11 mouse cellular contexts compared by ENCODE assay signal in the genomic region with DNA sequence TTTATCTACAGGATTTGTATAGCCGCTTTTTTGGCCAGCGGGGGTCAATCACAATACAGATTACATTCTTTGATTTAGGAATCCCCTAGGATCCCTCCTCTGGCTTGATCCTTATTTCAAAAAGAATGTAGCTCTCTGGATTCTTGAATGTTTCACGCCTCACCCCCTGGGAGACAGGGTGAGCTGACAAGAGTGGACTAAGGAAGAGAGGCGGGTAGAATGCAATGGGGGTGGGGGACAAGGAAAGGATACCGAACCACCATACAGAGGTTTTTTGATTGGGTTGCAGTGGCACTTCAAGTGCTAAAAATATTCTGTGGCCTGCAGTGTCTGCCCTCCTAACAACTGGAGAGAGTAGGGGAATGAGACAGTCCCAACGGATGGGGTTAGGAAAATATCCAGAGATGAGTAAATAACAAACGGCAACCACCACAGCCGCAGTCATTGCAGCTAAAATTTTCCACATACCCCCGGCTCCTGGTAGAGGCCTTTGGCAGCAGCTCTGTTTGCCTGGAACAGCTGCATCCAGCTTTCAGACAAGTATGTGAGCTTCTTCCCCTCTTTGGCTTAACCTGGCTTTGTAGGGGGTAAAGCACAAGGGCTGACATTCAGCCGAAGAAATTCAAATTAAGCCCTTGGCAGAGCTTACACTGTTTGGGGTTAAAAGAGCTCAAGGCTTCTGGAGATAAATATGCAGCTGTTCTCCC. TPM values are rescaled to one million over a fixed set of nuclear protein-coding genes. Genes with fewer than 3 reads are reported as not detected.
DNase-seq lines count a peak whose midpoint lies in the region; ATAC-seq and TF ChIP-seq lines count a peak whose summit lies in the region.
"Had no signal": no experiment of that assay in that cellular context is flagged by ENCODE, and none has a peak within 500 bp of the region (broad histone marks: within the 10 kb centered on the region; RNA-seq: fewer than 3 reads in every experiment).

No protein-coding gene starts in this region.

- H3K4me2 ChIP-seq in limb, embryonic 13.5 days (replicated peaks) = no peak overlapping the region
- no peak overlapping the region for H3K4me2 ChIP-seq in intestine, embryonic 16.5 days (ENCODE audit: low read depth, low read length)
- H3K4me2 ChIP-seq in forebrain, postnatal 0 days (ENCODE audit: low read depth) = no peak overlapping the region

- H3K9me3 ChIP-seq in limb, embryonic 13.5 days = no peaks in the 10 kb centered on the region
- H3K9me3 ChIP-seq in limb, embryonic 10.5 days (replicated peaks) = no peaks in the 10 kb centered on the region
- no peaks in the 10 kb centered on the region for H3K9me3 ChIP-seq in intestine, embryonic 16.5 days (ENCODE audit: control insufficient read depth, low read length)
- no peaks in the 10 kb centered on the region for H3K9me3 ChIP-seq in forebrain, postnatal 0 days (ENCODE audit: low read length)
- H3K9me3 ChIP-seq: midbrain, embryonic 10.5 days had no signal

- H3K27ac ChIP-seq in limb, embryonic 13.5 days = peak overlapping the region; percentile 44; the same call in 1 of the 2 replicates
- H3K27ac ChIP-seq in limb, embryonic 10.5 days = no peak overlapping the region
- H3K27ac ChIP-seq in intestine, embryonic 16.5 days (ENCODE audit: low read length) = 0 out of 2 replicates have a peak overlapping the region, but pooled peaks have one; percentile 37
- no peak overlapping the region for H3K27ac ChIP-seq in forebrain, postnatal 0 days (ENCODE audit: low read depth, low read length)
- H3K27ac ChIP-seq: midbrain, embryonic 10.5 days had no signal

- H3K27me3 ChIP-seq in limb, embryonic 13.5 days = peaks cover 13% of the 10 kb centered on the region; the same call in 1 of the 2 replicates
- H3K27me3 ChIP-seq in limb, embryonic 10.5 days (ENCODE audit: low read depth, poor library complexity, severe bottlenecking) = peaks cover 84% of the 10 kb centered on the region
- H3K27me3 ChIP-seq in intestine, embryonic 16.5 days (replicated peaks; ENCODE audit: control insufficient read depth, insufficient read depth, low read length) = no peaks in the 10 kb centered on the region
- no peaks in the 10 kb centered on the region for H3K27me3 ChIP-seq in forebrain, postnatal 0 days (ENCODE audit: insufficient read depth, low read length)

- H3K36me3 ChIP-seq in limb, embryonic 13.5 days = no peaks in the 10 kb centered on the region
- H3K36me3 ChIP-seq in limb, embryonic 10.5 days = no peaks in the 10 kb centered on the region
- no peaks in the 10 kb centered on the region for H3K36me3 ChIP-seq in intestine, embryonic 16.5 days (ENCODE audit: control insufficient read depth, insufficient read depth, low read length)
- no peaks in the 10 kb centered on the region for H3K36me3 ChIP-seq in forebrain, postnatal 0 days (ENCODE audit: insufficient read depth)
- H3K36me3 ChIP-seq: midbrain, embryonic 10.5 days had no signal

- no peak overlapping the region for H3K9ac ChIP-seq in limb, embryonic 13.5 days
- no peak overlapping the region for H3K9ac ChIP-seq in intestine, embryonic 16.5 days (ENCODE audit: low read depth, low read length)
- H3K9ac ChIP-seq in forebrain, postnatal 0 days = no peak overlapping the region

- TF ChIP-seq CTCF in forebrain, postnatal 0 days (IDR thresholded peaks at IDR 0.05; ENCODE audit: low read depth) = no peak

- H3K4me3 ChIP-seq in limb, embryonic 13.5 days = no peak overlapping the region
- no peak overlapping the region for H3K4me3 ChIP-seq in limb, embryonic 10.5 days
- H3K4me3 ChIP-seq in intestine, embryonic 16.5 days (ENCODE audit: low read length) = no peak overlapping the region
- no peak overlapping the region for H3K4me3 ChIP-seq in forebrain, postnatal 0 days (ENCODE audit: low read depth, low read length)
- H3K4me3 ChIP-seq: midbrain, embryonic 10.5 days had no signal

- WGBS in limb, embryonic 13.5 days = 47% methylated on average over 10 of the region's 10 CpGs
- WGBS in limb, embryonic 10.5 days = 53% methylated on average over 10 of the region's 10 CpGs
- 45% methylated on average over 10 of the region's 10 CpGs for WGBS in intestine, embryonic 16.5 days
- WGBS in forebrain, postnatal 0 days = 39% methylated on average over 10 of the region's 10 CpGs

- no peak for DNase-seq in limb, embryonic 10.5 days (ENCODE audit: low spot score)
- DNase-seq in heart, adult 18-20 months = peak; percentile 40 to 61
- peak; percentile 18 for DNase-seq in lung, postnatal 25 days (ENCODE audit: low spot score)
- DNase-seq in forebrain, postnatal 0 days = no peak
- no peak for DNase-seq in urinary bladder, postnatal 10 days (ENCODE audit: low spot score)
- DNase-seq in thymus, postnatal 25 days = no peak
- DNase-seq: embryo, embryonic 11 days had no signal

- peak; percentile 65 for ATAC-seq in limb, embryonic 13.5 days (ENCODE audit: low FRiP score, low read depth)
- peak; percentile 63 for ATAC-seq in intestine, embryonic 16.5 days
- no peak for ATAC-seq in forebrain, postnatal 0 days

- 0 out of 2 replicates have a peak, but pooled peaks cover 4% of the 10 kb centered on the region for H3K4me1 ChIP-seq in limb, embryonic 13.5 days
- H3K4me1 ChIP-seq in limb, embryonic 10.5 days = peaks cover 5% of the 10 kb centered on the region; the same call in 1 of the 2 replicates
- H3K4me1 ChIP-seq in intestine, embryonic 16.5 days (ENCODE audit: control insufficient read depth, insufficient read depth, low read length) = no peaks in the 10 kb centered on the region
- H3K4me1 ChIP-seq in forebrain, postnatal 0 days (ENCODE audit: insufficient read depth) = no peaks in the 10 kb centered on the region

RNA-seq across cellular contexts. Expression of a gene that starts 3.3 kb away (rescaled TPM):
- 3.1 and 3.9 TPM in 2 replicates for polyA plus RNA-seq in limb, embryonic 13.5 days (2015; fragmentation: Nextera tagmentation; extraction: Ambion mirVana)
- polyA plus RNA-seq in limb, embryonic 10.5 days (2016; fragmentation: Nextera tagmentation; extraction: Ambion mirVana) = 0.15 and 0.21 TPM in 2 replicates
- 1 to 10 TPM; 3.1 to 4.3 TPM for total RNA-seq in heart, adult 18-20 months (2021)
- 9.5 and 11.7 TPM in 2 replicates for polyA plus RNA-seq in intestine, embryonic 16.5 days (2015; fragmentation: Nextera tagmentation; extraction: Ambion mirVana)
- total RNA-seq in forebrain, postnatal 0 days (2014; rRNA removed) = 1.3 and 2.4 TPM in 2 replicates
- 1.3 and 1.4 TPM in 2 replicates for polyA plus RNA-seq in forebrain, postnatal 0 days (2015; fragmentation: Nextera tagmentation; extraction: Ambion mirVana)
- total RNA-seq: hematopoietic stem cell, adult 5-6 weeks had no signal

RNA-seq across cellular contexts. Expression of a gene that starts 13.3 kb away (rescaled TPM):
- 200 TPM in 2 replicates for polyA plus RNA-seq in limb, embryonic 13.5 days (2015; fragmentation: Nextera tagmentation; extraction: Ambion mirVana)
- 189 and 208 TPM in 2 replicates for polyA plus RNA-seq in limb, embryonic 10.5 days (2016; fragmentation: Nextera tagmentation; extraction: Ambion mirVana)
- total RNA-seq in heart, adult 18-20 months (2021) = 1 to 10 TPM; 8.6 to 8.9 TPM
- polyA plus RNA-seq in intestine, embryonic 16.5 days (2015; fragmentation: Nextera tagmentation; extraction: Ambion mirVana) = 72.6 and 79.9 TPM in 2 replicates
- total RNA-seq in forebrain, postnatal 0 days (2014; rRNA removed) = 168 and 177 TPM in 2 replicates
- polyA plus RNA-seq in forebrain, postnatal 0 days (2015; fragmentation: Nextera tagmentation; extraction: Ambion mirVana) = 248 and 263 TPM in 2 replicates

Comparison
In these comparisons a context has a peak if more than half of its experiments do, and no peak if none do; other contexts are left out.
1. H3K27ac ChIP-seq: peak in limb, embryonic 13.5 days (single experiment) and intestine, embryonic 16.5 days (single experiment); none in limb, embryonic 10.5 days (single experiment) and forebrain, postnatal 0 days (single experiment).
2. DNase-seq: peak in heart, adult 18-20 months (2 of 2) and lung, postnatal 25 days (single experiment); none in limb, embryonic 10.5 days (single experiment), forebrain, postnatal 0 days (single experiment), urinary bladder, postnatal 10 days (single experiment) and thymus, postnatal 25 days (single experiment).